Mouse (Mus musculus) gastrocnemius, adult 2 months (tissue): Measurements from ENCODE around the gene Padi4. TPM values are rescaled to one million over a fixed set of nuclear protein-coding genes. Genes with fewer than 3 reads are reported as not detected.

Source experiments
- DNase-seq: peaks from one replicate; pipeline ENCODE4 v3.0.0; 2022
- H3K27ac ChIP-seq: fragments of 200-600 bp; 2 replicates; pipeline ENCODE4 v1.8.1; 2022; ENCODE audit warnings: mild to moderate bottlenecking
- H3K4me3 ChIP-seq: fragments of 200-600 bp; 2 replicates; pipeline ENCODE4 v1.8.1; 2022; ENCODE audit warnings: mild to moderate bottlenecking, moderate library complexity
- CTCF ChIP-seq: fragments of 200-600 bp; IDR thresholded peaks from 2 replicates; pipeline ENCODE4 v1.8.1; 2022; ENCODE audit warnings: antibody characterized with exemption, mild to moderate bottlenecking, moderate library complexity
- intact Hi-C: fragments of 180-260 bp; cut with DNase I; formaldehyde crosslinking; loops from one replicate; pipeline ENCODE4 v1.15.1; 2025
- total RNA-seq, 2 experiments: library from RNA; stranded (reverse); gene quantifications; 2 replicates each; pipeline ENCODE4 v1.2.3; 2021

The Padi4 gene
- total RNA-seq, 2 experiments from 2014 or later, result not detected

- H3K27ac ChIP-seq, result no peak overlapping the region
- intact Hi-C loops, result loop anchor here (10.0 kb wide), 1 partner anchor 252 kb away; no protein-coding TSS in a partner anchor
- TF ChIP-seq CTCF, result no peak
- no peak for DNase-seq
- H3K4me3 ChIP-seq, result no peak overlapping the region
These were observed 8.8 kb upstream of the Padi4 start for GRCm38 (mm10) chr4:140782821-140783220.

GRCm38 (mm10) chr4:140780507-140780906, 6.5 kb upstream of the Padi4 start:
- peak; percentile 66 for DNase-seq
- TF ChIP-seq CTCF, result no peak
- intact Hi-C loops, result loop anchor here (10.0 kb wide), 1 partner anchor 254 kb away; no protein-coding TSS in a partner anchor
- no peak overlapping the region for H3K4me3 ChIP-seq
- peak overlapping the region; percentile 78 for H3K27ac ChIP-seq

GRCm38 (mm10) chr4:140779803-140780397, 5.9 kb upstream of the Padi4 start:
- no peak for TF ChIP-seq CTCF
- peak overlapping the region; percentile 78 for H3K27ac ChIP-seq
- intact Hi-C loops, result loop anchor here (10.0 kb wide), 1 partner anchor 255 kb away; no protein-coding TSS in a partner anchor
- H3K4me3 ChIP-seq, result no peak overlapping the region
- peak; percentile 76 for DNase-seq

- no peak overlapping the region for H3K4me3 ChIP-seq
- intact Hi-C loops, result no loop called here
- H3K27ac ChIP-seq, result no peak overlapping the region
- no peak for TF ChIP-seq CTCF
- DNase-seq, result no peak
These were observed 2.6 kb upstream of the Padi4 start for GRCm38 (mm10) chr4:140776623-140777022.

GRCm38 (mm10) chr4:140775876-140776275, 1.8 kb upstream of the Padi4 start:
- DNase-seq, result no peak
- intact Hi-C loops, result no loop called here
- Histone ChIP-seq H3K27ac (no peak overlapping the region), H3K4me3 (no peak overlapping the region)
- TF ChIP-seq CTCF, result no peak

- no peak overlapping the region for H3K4me3 ChIP-seq
- H3K27ac ChIP-seq, result no peak overlapping the region
- TF ChIP-seq CTCF, result no peak
- intact Hi-C loops, result no loop called here
- no peak for DNase-seq
These were observed 857 bp upstream of the Padi4 start for GRCm38 (mm10) chr4:140774893-140775292.

GRCm38 (mm10) chr4:140771091-140771490, 2.9 kb downstream of the Padi4 start:
- no peak for DNase-seq
- no peak for TF ChIP-seq CTCF
- intact Hi-C loops, result no loop called here
- H3K27ac ChIP-seq, result no peak overlapping the region
- no peak overlapping the region for H3K4me3 ChIP-seq

- Histone ChIP-seq H3K27ac (peak overlapping the region; percentile 71), H3K4me3 (peak overlapping the region; percentile 62)
- intact Hi-C loops, result no loop called here
- no peak for TF ChIP-seq CTCF
- DNase-seq, result peak; percentile 70
These were observed 3.6 kb downstream of the Padi4 start for GRCm38 (mm10) chr4:140770433-140770832.

- DNase-seq, result no peak
- H3K27ac ChIP-seq, result no peak overlapping the region
- intact Hi-C loops, result no loop called here
- TF ChIP-seq CTCF, result no peak
- no peak overlapping the region for H3K4me3 ChIP-seq
These were observed 5.1 kb downstream of the Padi4 start for GRCm38 (mm10) chr4:140768973-140769372.

- intact Hi-C loops, result no loop called here
- H3K4me3 ChIP-seq, result no peak overlapping the region
- no peak overlapping the region for H3K27ac ChIP-seq
- no peak for TF ChIP-seq CTCF
- no peak for DNase-seq
These were observed 8.1 kb downstream of the Padi4 start for GRCm38 (mm10) chr4:140765936-140766335.

- H3K4me3 ChIP-seq, result no peak overlapping the region
- intact Hi-C loops, result loop anchor here (2.0 to 5.0 kb wide), 2 partner anchors 140 to 194 kb away; no protein-coding TSS in a partner anchor
- TF ChIP-seq CTCF, result peak; percentile 89
- H3K27ac ChIP-seq, result peak overlapping the region; percentile 46
- peak; percentile 89 for DNase-seq
These were observed 10.9 kb downstream of the Padi4 start for GRCm38 (mm10) chr4:140763158-140763557.

- Histone ChIP-seq H3K4me3 (no peak overlapping the region), H3K27ac (no peak overlapping the region)
- TF ChIP-seq CTCF, result no peak
- intact Hi-C loops, result loop anchor here (5.0 kb wide), 1 partner anchor 196 kb away; no protein-coding TSS in a partner anchor
- no peak for DNase-seq
These were observed 12.4 kb downstream of the Padi4 start for GRCm38 (mm10) chr4:140761601-140762000.

- H3K4me3 ChIP-seq, result no peak overlapping the region
- no peak overlapping the region for H3K27ac ChIP-seq
- TF ChIP-seq CTCF, result no peak
- DNase-seq, result no peak
- intact Hi-C loops, result no loop called here
These were observed 18.2 kb downstream of the Padi4 start for GRCm38 (mm10) chr4:140755811-140756210.

- H3K27ac ChIP-seq, result no peak overlapping the region
- DNase-seq, result no peak
- intact Hi-C loops, result no loop called here
- no peak overlapping the region for H3K4me3 ChIP-seq
- no peak for TF ChIP-seq CTCF
These were observed 20.7 kb downstream of the Padi4 start for GRCm38 (mm10) chr4:140753366-140753765.
